Comparison of ENCODE assay signal across 23 mouse cellular contexts in genomic region chr6:37618990-37619389, GRCm38 (mm10).
A peak's percentile ranks its signal among the peaks of the same experiment; 100 is the strongest.
DNase-seq lines count a peak whose midpoint lies in the region; ATAC-seq and TF ChIP-seq lines count a peak whose summit lies in the region.
"Had no signal": no experiment of that assay in that cellular context is flagged by ENCODE, and none has a peak within 500 bp of the region (broad histone marks: within the 10 kb centered on the region; RNA-seq: fewer than 3 reads in every experiment).

No protein-coding gene starts in this region.

- H3K4me1 ChIP-seq in kidney, embryonic 16.5 days (ENCODE audit: insufficient read depth, low read length): no peaks in the 10 kb centered on the region
- H3K4me1 ChIP-seq in lung, embryonic 16.5 days (replicated peaks; ENCODE audit: control insufficient read depth, insufficient read depth, low read length): peaks cover 8% of the 10 kb centered on the region; the same call in 1 of the 2 replicates
- 0 out of 2 replicates have a peak, but pooled peaks cover 6% of the 10 kb centered on the region for H3K4me1 ChIP-seq in stomach, embryonic 15.5 days
- H3K4me1 ChIP-seq: neural tube, embryonic 13.5 days had no signal

- H3K4me3 ChIP-seq in gastrocnemius, adult 2 months: no peak overlapping the region
- H3K4me3 ChIP-seq in kidney, embryonic 16.5 days (ENCODE audit: low read length): no peak overlapping the region
- H3K4me3 ChIP-seq in lung, embryonic 16.5 days (ENCODE audit: low read length): no peak overlapping the region
- no peak overlapping the region for H3K4me3 ChIP-seq in stomach, embryonic 15.5 days (replicated peaks)
- H3K4me3 ChIP-seq: embryonic facial prominence, embryonic 12.5 days; erythroblast, embryonic 14.5 days; heart, embryonic 10.5 days; hindbrain, embryonic 12.5 days; liver, embryonic 15.5 days; megakaryocyte, embryonic 14.5 days; neural tube, embryonic 13.5 days had no signal

- H3K9ac ChIP-seq in kidney, embryonic 16.5 days (replicated peaks; ENCODE audit: low read length): no peak overlapping the region
- no peak overlapping the region for H3K9ac ChIP-seq in lung, embryonic 16.5 days (ENCODE audit: low read length)
- no peak overlapping the region for H3K9ac ChIP-seq in stomach, embryonic 15.5 days
- H3K9ac ChIP-seq: embryonic facial prominence, embryonic 12.5 days; hindbrain, embryonic 12.5 days; liver, embryonic 15.5 days; neural tube, embryonic 13.5 days had no signal

- no peak for TF ChIP-seq CTCF in gastrocnemius, adult 2 months (IDR thresholded peaks at IDR 0.05)

- no peak for DNase-seq in gastrocnemius, adult 2 months
- DNase-seq in gastrocnemius, adult 18-20 months (ENCODE audit: low spot score): no peak
- DNase-seq in kidney, postnatal 14 days: peak; percentile 25
- no peak for DNase-seq in adipocyte (ENCODE audit: low spot score)
- no peak for DNase-seq in layer of hippocampus, adult 18-20 months (ENCODE audit: low spot score in 2 of 2)
- DNase-seq: adrenal gland, postnatal 10 days; cerebellum, adult 9-11 months; heart, postnatal 10 days; layer of hippocampus, adult 9-11 months; midbrain, embryonic 14.5 days; thymus, adult 2 months had no signal

- H3K27me3 ChIP-seq in kidney, embryonic 16.5 days (ENCODE audit: insufficient read depth, low read length): no peaks in the 10 kb centered on the region
- H3K27me3 ChIP-seq in lung, embryonic 16.5 days (ENCODE audit: control insufficient read depth, insufficient read depth, low read depth, low read length): no peaks in the 10 kb centered on the region
- H3K27me3 ChIP-seq in stomach, embryonic 15.5 days (replicated peaks): no peaks in the 10 kb centered on the region
- H3K27me3 ChIP-seq: embryonic facial prominence, embryonic 12.5 days; hindbrain, embryonic 12.5 days; liver, embryonic 15.5 days; neural tube, embryonic 13.5 days had no signal

- H3K9me3 ChIP-seq in kidney, embryonic 16.5 days (ENCODE audit: low read length): no peaks in the 10 kb centered on the region
- H3K9me3 ChIP-seq in lung, embryonic 16.5 days (ENCODE audit: control insufficient read depth, low read length): no peaks in the 10 kb centered on the region
- H3K9me3 ChIP-seq in stomach, embryonic 15.5 days: no peaks in the 10 kb centered on the region
- H3K9me3 ChIP-seq: embryonic facial prominence, embryonic 12.5 days; heart, embryonic 10.5 days; hindbrain, embryonic 12.5 days; liver, embryonic 15.5 days; megakaryocyte, embryonic 14.5 days; neural tube, embryonic 13.5 days had no signal

- no peaks in the 10 kb centered on the region for H3K36me3 ChIP-seq in kidney, embryonic 16.5 days (ENCODE audit: insufficient read depth, low read length)
- H3K36me3 ChIP-seq in lung, embryonic 16.5 days (ENCODE audit: control insufficient read depth, insufficient read depth, low read length): no peaks in the 10 kb centered on the region
- H3K36me3 ChIP-seq in stomach, embryonic 15.5 days: no peaks in the 10 kb centered on the region
- H3K36me3 ChIP-seq: embryonic facial prominence, embryonic 12.5 days; heart, embryonic 10.5 days; hindbrain, embryonic 12.5 days; liver, embryonic 15.5 days; neural tube, embryonic 13.5 days had no signal

- H3K27ac ChIP-seq in gastrocnemius, adult 2 months: peak overlapping the region; percentile 85
- H3K27ac ChIP-seq in kidney, embryonic 16.5 days (ENCODE audit: low read length): no peak overlapping the region
- H3K27ac ChIP-seq in lung, embryonic 16.5 days (ENCODE audit: low read length): peak overlapping the region; percentile 15; the same call in 1 of the 2 replicates
- H3K27ac ChIP-seq in stomach, embryonic 15.5 days: no peak overlapping the region
- H3K27ac ChIP-seq: embryonic facial prominence, embryonic 12.5 days; heart, embryonic 10.5 days; hindbrain, embryonic 12.5 days; liver, embryonic 15.5 days; neural tube, embryonic 13.5 days had no signal

- no peak for ATAC-seq in kidney, embryonic 16.5 days (ENCODE audit: low FRiP score, low TSS enrichment)
- peak; percentile 58 for ATAC-seq in lung, embryonic 16.5 days (ENCODE audit: low read depth)
- peak; percentile 62; the same call in 1 of the 2 replicates for ATAC-seq in stomach, embryonic 15.5 days (ENCODE audit: insufficient read depth, low FRiP score, low read depth)
- ATAC-seq: forebrain, embryonic 14.5 days; inflammation-experienced regulatory T-cells, adult 6 months had no signal

- WGBS in kidney, embryonic 16.5 days: 69% methylated on average over 9 of the region's 9 CpGs
- 62% methylated on average over 9 of the region's 9 CpGs for WGBS in lung, embryonic 16.5 days
- WGBS in stomach, embryonic 15.5 days: 61% methylated on average over 9 of the region's 9 CpGs

- intact Hi-C loops in gastrocnemius, adult 2 months (cut with DNase I): loop anchor here (5.0 kb wide), 1 partner anchor 88 kb away; no protein-coding TSS in a partner anchor

- no peak overlapping the region for H3K4me2 ChIP-seq in kidney, embryonic 16.5 days (replicated peaks; ENCODE audit: low read depth, low read length)
- H3K4me2 ChIP-seq in lung, embryonic 16.5 days (ENCODE audit: low read depth, low read length): no peak overlapping the region
- no peak overlapping the region for H3K4me2 ChIP-seq in stomach, embryonic 15.5 days
- H3K4me2 ChIP-seq: embryonic facial prominence, embryonic 12.5 days; hindbrain, embryonic 12.5 days; liver, embryonic 15.5 days; neural tube, embryonic 13.5 days had no signal

Comparison
In these comparisons a context has a peak if more than half of its experiments do, and no peak if none do; other contexts are left out.
1. H3K27ac ChIP-seq: peak in gastrocnemius, adult 2 months (single experiment) and lung, embryonic 16.5 days (single experiment); none in kidney, embryonic 16.5 days (single experiment) and stomach, embryonic 15.5 days (single experiment).